ENCODE assay signal across 28 mouse cellular contexts in the genomic region with DNA sequence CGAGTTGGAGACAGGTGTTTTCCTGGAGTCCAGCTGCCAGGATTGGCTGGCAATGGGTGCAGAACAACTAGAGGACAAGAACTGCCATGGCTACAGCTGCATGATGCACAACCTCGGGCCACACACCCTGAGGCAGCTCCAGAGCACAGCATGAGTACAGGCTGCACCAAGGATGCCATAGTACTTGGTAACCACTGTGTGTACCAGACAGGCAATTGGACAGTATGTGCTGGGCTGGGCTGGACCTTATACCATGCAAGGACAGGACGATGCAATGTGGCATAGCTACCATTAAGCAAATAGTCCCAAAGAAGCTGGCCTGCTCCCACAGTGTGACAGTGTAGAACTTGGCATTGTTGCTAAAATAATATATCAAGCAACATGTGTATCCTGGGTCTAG. TPM values are rescaled to one million over a fixed set of nuclear protein-coding genes. Genes with fewer than 3 reads are reported as not detected.
DNase-seq lines count a peak whose midpoint lies in the region; ATAC-seq and TF ChIP-seq lines count a peak whose summit lies in the region.
"Had no signal": no experiment of that assay in that cellular context is flagged by ENCODE, and none has a peak within 500 bp of the region (broad histone marks: within the 10 kb centered on the region; RNA-seq: fewer than 3 reads in every experiment).

No protein-coding gene starts in this region.

- H3K27me3 ChIP-seq in hindbrain, embryonic 12.5 days = no peaks in the 10 kb centered on the region
- H3K27me3 ChIP-seq in hindbrain, postnatal 0 days (ENCODE audit: insufficient read depth, low read length) = no peaks in the 10 kb centered on the region
- no peaks in the 10 kb centered on the region for H3K27me3 ChIP-seq in limb, embryonic 15.5 days
- H3K27me3 ChIP-seq in limb, embryonic 10.5 days (ENCODE audit: low read depth, poor library complexity, severe bottlenecking) = no peaks in the 10 kb centered on the region
- H3K27me3 ChIP-seq in midbrain, embryonic 13.5 days = no peaks in the 10 kb centered on the region
- no peaks in the 10 kb centered on the region for H3K27me3 ChIP-seq in midbrain, embryonic 15.5 days (replicated peaks)
- H3K27me3 ChIP-seq: hindbrain, embryonic 15.5 days; intestine, embryonic 15.5 days; limb, embryonic 13.5 days had no signal

- 83% methylated on average over 3 of the region's 3 CpGs for WGBS in hindbrain, embryonic 12.5 days
- 84% methylated on average over 3 of the region's 3 CpGs for WGBS in hindbrain, postnatal 0 days
- 93% methylated on average over 3 of the region's 3 CpGs for WGBS in limb, embryonic 15.5 days
- WGBS in limb, embryonic 10.5 days = 92% methylated on average over 3 of the region's 3 CpGs
- 95% methylated on average over 3 of the region's 3 CpGs for WGBS in midbrain, embryonic 13.5 days
- WGBS in midbrain, embryonic 15.5 days = 87% methylated on average over 3 of the region's 3 CpGs

- H3K4me2 ChIP-seq in hindbrain, embryonic 12.5 days (replicated peaks) = no peak overlapping the region
- no peak overlapping the region for H3K4me2 ChIP-seq in hindbrain, postnatal 0 days (ENCODE audit: low read depth, low read length)
- no peak overlapping the region for H3K4me2 ChIP-seq in limb, embryonic 15.5 days
- H3K4me2 ChIP-seq in midbrain, embryonic 13.5 days (replicated peaks) = no peak overlapping the region
- H3K4me2 ChIP-seq in midbrain, embryonic 15.5 days = no peak overlapping the region
- H3K4me2 ChIP-seq: hindbrain, embryonic 15.5 days; intestine, embryonic 15.5 days; limb, embryonic 13.5 days had no signal

- ATAC-seq in hindbrain, embryonic 12.5 days (ENCODE audit: low FRiP score) = peak; percentile 30; the same call in 1 of the 2 replicates
- no peak for ATAC-seq in hindbrain, postnatal 0 days
- ATAC-seq in limb, embryonic 15.5 days (ENCODE audit: insufficient number of reproducible peaks, low FRiP score, low TSS enrichment, low read depth) = 0 out of 2 replicates have a peak, but pooled peaks have one; percentile 35
- peak; percentile 32; the same call in 1 of the 2 replicates for ATAC-seq in midbrain, embryonic 13.5 days
- ATAC-seq in midbrain, embryonic 15.5 days (replicated peaks) = no peak
- ATAC-seq: activated CD4-positive, CD25-positive, alpha-beta regulatory T cell, adult 4 months; intestine, embryonic 15.5 days had no signal

- H3K36me3 ChIP-seq in hindbrain, embryonic 12.5 days = peaks cover 11% of the 10 kb centered on the region; the same call in 1 of the 2 replicates
- no peaks in the 10 kb centered on the region for H3K36me3 ChIP-seq in hindbrain, postnatal 0 days (ENCODE audit: insufficient read depth, low read length)
- peaks cover 9% of the 10 kb centered on the region for H3K36me3 ChIP-seq in limb, embryonic 15.5 days
- peaks cover 32% of the 10 kb centered on the region for H3K36me3 ChIP-seq in limb, embryonic 10.5 days
- H3K36me3 ChIP-seq in midbrain, embryonic 13.5 days = peaks cover 27% of the 10 kb centered on the region
- H3K36me3 ChIP-seq in midbrain, embryonic 15.5 days (replicated peaks) = no peaks in the 10 kb centered on the region; the same call in 1 of the 2 replicates
- H3K36me3 ChIP-seq: intestine, embryonic 15.5 days had no signal

- no peak for DNase-seq in hindbrain, postnatal 0 days (ENCODE audit: low spot score)
- no peak for DNase-seq in limb, embryonic 10.5 days (ENCODE audit: low spot score)
- DNase-seq in cerebellum, adult 11-12 months = no peak
- DNase-seq: adrenal gland, adult 2 months; adrenal gland, postnatal 36 days; B cell, adult 2 months; cerebellum, adult 2 months; cerebellum, postnatal 14 days; gastrocnemius, postnatal 14 days; heart, postnatal 14 days; kidney, adult 8-10 months; kidney, postnatal 14 days; lung, postnatal 36 days; midbrain, embryonic 14.5 days; right cerebral cortex, postnatal 4 days; thymus, adult 2 months; thymus, postnatal 4 days had no signal

- H3K4me1 ChIP-seq in hindbrain, embryonic 12.5 days = peaks cover 3% of the 10 kb centered on the region
- H3K4me1 ChIP-seq in hindbrain, postnatal 0 days (ENCODE audit: insufficient read depth, low read length) = no peaks in the 10 kb centered on the region
- no peaks in the 10 kb centered on the region for H3K4me1 ChIP-seq in limb, embryonic 15.5 days
- H3K4me1 ChIP-seq in limb, embryonic 10.5 days = no peaks in the 10 kb centered on the region
- H3K4me1 ChIP-seq in midbrain, embryonic 13.5 days (replicated peaks) = peaks cover 5% of the 10 kb centered on the region
- peaks cover 6% of the 10 kb centered on the region; the same call in 1 of the 2 replicates for H3K4me1 ChIP-seq in midbrain, embryonic 15.5 days
- H3K4me1 ChIP-seq: intestine, embryonic 15.5 days; limb, embryonic 13.5 days had no signal

- H3K9ac ChIP-seq in hindbrain, embryonic 12.5 days = no peak overlapping the region
- H3K9ac ChIP-seq in hindbrain, postnatal 0 days (replicated peaks; ENCODE audit: low read length) = no peak overlapping the region
- no peak overlapping the region for H3K9ac ChIP-seq in limb, embryonic 15.5 days
- no peak overlapping the region for H3K9ac ChIP-seq in midbrain, embryonic 13.5 days (replicated peaks)
- no peak overlapping the region for H3K9ac ChIP-seq in midbrain, embryonic 15.5 days
- H3K9ac ChIP-seq: hindbrain, embryonic 15.5 days; intestine, embryonic 15.5 days; limb, embryonic 13.5 days; liver, embryonic 14.5 days had no signal

- H3K4me3 ChIP-seq in hindbrain, embryonic 12.5 days = no peak overlapping the region
- H3K4me3 ChIP-seq in hindbrain, postnatal 0 days (ENCODE audit: low read length) = no peak overlapping the region
- H3K4me3 ChIP-seq in limb, embryonic 15.5 days = no peak overlapping the region
- H3K4me3 ChIP-seq in limb, embryonic 10.5 days = no peak overlapping the region
- H3K4me3 ChIP-seq in midbrain, embryonic 13.5 days (replicated peaks) = no peak overlapping the region
- no peak overlapping the region for H3K4me3 ChIP-seq in midbrain, embryonic 15.5 days
- H3K4me3 ChIP-seq: hindbrain, embryonic 15.5 days; intestine, embryonic 15.5 days; left cerebral cortex, adult 2 months; limb, embryonic 13.5 days; megakaryocyte, embryonic 14.5 days had no signal

- TF ChIP-seq CTCF in hindbrain, postnatal 0 days (IDR thresholded peaks at IDR 0.05; ENCODE audit: low read depth) = no peak

- no peak overlapping the region for H3K27ac ChIP-seq in hindbrain, embryonic 12.5 days
- H3K27ac ChIP-seq in hindbrain, postnatal 0 days = no peak overlapping the region
- no peak overlapping the region for H3K27ac ChIP-seq in limb, embryonic 15.5 days
- H3K27ac ChIP-seq in limb, embryonic 10.5 days = no peak overlapping the region
- H3K27ac ChIP-seq in midbrain, embryonic 13.5 days = no peak overlapping the region
- H3K27ac ChIP-seq in midbrain, embryonic 15.5 days = no peak overlapping the region
- H3K27ac ChIP-seq: hindbrain, embryonic 15.5 days; intestine, embryonic 15.5 days; left cerebral cortex, adult 2 months; limb, embryonic 13.5 days; liver, embryonic 14.5 days had no signal

- H3K9me3 ChIP-seq in hindbrain, embryonic 12.5 days (replicated peaks) = no peaks in the 10 kb centered on the region
- H3K9me3 ChIP-seq in hindbrain, postnatal 0 days (ENCODE audit: low read length) = no peaks in the 10 kb centered on the region
- H3K9me3 ChIP-seq in limb, embryonic 15.5 days = no peaks in the 10 kb centered on the region
- 0 out of 2 replicates have a peak, but pooled peaks cover 2% of the 10 kb centered on the region for H3K9me3 ChIP-seq in limb, embryonic 10.5 days (replicated peaks)
- no peaks in the 10 kb centered on the region for H3K9me3 ChIP-seq in midbrain, embryonic 13.5 days
- no peaks in the 10 kb centered on the region for H3K9me3 ChIP-seq in midbrain, embryonic 15.5 days
- H3K9me3 ChIP-seq: hindbrain, embryonic 15.5 days; intestine, embryonic 15.5 days; megakaryocyte, embryonic 14.5 days had no signal

RNA-seq across cellular contexts. Expression of a gene that starts 54.6 kb away (rescaled TPM):
- 5.6 and 6.1 TPM in 2 replicates for polyA plus RNA-seq in hindbrain, embryonic 12.5 days (2016; fragmentation: Nextera tagmentation; extraction: Ambion mirVana)
- total RNA-seq in hindbrain, postnatal 0 days (2014; rRNA removed) = 19.1 and 20.6 TPM in 2 replicates
- 15.0 and 18.7 TPM in 2 replicates for polyA plus RNA-seq in hindbrain, postnatal 0 days (2015; fragmentation: Nextera tagmentation; extraction: Ambion mirVana)
- 1.3 and 1.8 TPM in 2 replicates for polyA plus RNA-seq in limb, embryonic 15.5 days (2015; fragmentation: Nextera tagmentation; extraction: Ambion mirVana)
- polyA plus RNA-seq in limb, embryonic 10.5 days (2016; fragmentation: Nextera tagmentation; extraction: Ambion mirVana) = 0.13 TPM in 1 of 2 replicates, not detected in the other
- 6.2 and 8.9 TPM in 2 replicates for polyA plus RNA-seq in midbrain, embryonic 13.5 days (2015; fragmentation: Nextera tagmentation; extraction: Ambion mirVana)
- 10.6 and 12.4 TPM in 2 replicates for polyA plus RNA-seq in midbrain, embryonic 15.5 days (2015; fragmentation: Nextera tagmentation; extraction: Ambion mirVana)

Comparison
In these comparisons a context has a peak if more than half of its experiments do, and no peak if none do; other contexts are left out.
1. ATAC-seq: peak in hindbrain, embryonic 12.5 days (single experiment), limb, embryonic 15.5 days (single experiment) and midbrain, embryonic 13.5 days (single experiment); none in hindbrain, postnatal 0 days (single experiment) and midbrain, embryonic 15.5 days (single experiment).